Mouse (Mus musculus) hindbrain, embryonic 11.5 days (tissue): ENCODE measurements around the gene Prr9. TPM values are rescaled to one million over a fixed set of nuclear protein-coding genes. Genes with fewer than 3 reads are reported as not detected.
A peak's percentile ranks its signal among the peaks of the same experiment; 100 is the strongest.

Source experiments
- ATAC-seq: fragments of 200-750 bp; cut with Nextera tagmentation; 2 replicates; pipeline ENCODE4 v1.8.0; 2017; ENCODE audit warnings: mild to moderate bottlenecking, moderate TSS enrichment, moderate library complexity; ENCODE audit not compliant: low FRiP score
- DNase-seq: peaks from one replicate; pipeline ENCODE4 v3.0.0-alpha.2; 2015; ENCODE audit warnings: low spot score
- H3K27ac ChIP-seq: fragments of 300-500 bp; sonication (generic); 2 replicates; pipeline ENCODE4 v1.5.1; 2014; ENCODE audit warnings: mild to moderate bottlenecking, low read depth, low read length
- H3K27me3 ChIP-seq: fragments of 300-500 bp; sonication (generic); 2 replicates; pipeline ENCODE4 v1.6.1; 2014; ENCODE audit warnings: mild to moderate bottlenecking, low read length, moderate library complexity, mixed read lengths; ENCODE audit not compliant: control insufficient read depth, insufficient read depth
- H3K36me3 ChIP-seq: fragments of 300-500 bp; sonication (generic); 2 replicates; pipeline ENCODE4 v1.6.1; 2014; ENCODE audit warnings: mild to moderate bottlenecking, low read length, moderate library complexity, mixed read lengths; ENCODE audit not compliant: control insufficient read depth, insufficient read depth
- H3K4me1 ChIP-seq: fragments of 300-500 bp; sonication (generic); replicated peaks from 2 replicates; pipeline ENCODE4 v1.6.1; 2014; ENCODE audit warnings: low read length, mixed read lengths; ENCODE audit not compliant: control insufficient read depth, insufficient read depth
- H3K4me2 ChIP-seq: fragments of 300-500 bp; sonication (generic); replicated peaks from 2 replicates; pipeline ENCODE4 v1.6.1; 2014; ENCODE audit warnings: mild to moderate bottlenecking, low read depth, low read length
- H3K4me3 ChIP-seq: fragments of 300-500 bp; sonication (generic); 2 replicates; pipeline ENCODE4 v1.5.1; 2014; ENCODE audit warnings: low read depth, low read length
- H3K9ac ChIP-seq: fragments of 300-500 bp; sonication (generic); 2 replicates; pipeline ENCODE4 v1.6.1; 2014; ENCODE audit warnings: low read depth, low read length
- H3K9me3 ChIP-seq: fragments of 300-500 bp; sonication (generic); 2 replicates; pipeline ENCODE4 v1.6.1; 2016; ENCODE audit warnings: low read length; ENCODE audit not compliant: control insufficient read depth
- WGBS: fragments of 180-500 bp; shearing (Covaris S2); extraction: QIAGEN DNeasy Blood & Tissue Kit; methylation state at CpG from one replicate; pipeline ENCODE4 v1.1.7; 2014; 5-methylcytosine and 5-hydroxymethylcytosine counted together
- polyA plus RNA-seq: library from polyadenylated mRNA; unstranded; fragments of >200 nt; fragmentation: Nextera tagmentation; extraction: Ambion mirVana; gene quantifications from 2 replicates; pipeline ENCODE4 v1.2.1, GENCODE M21; 2014

Gene Prr9
- polyA plus RNA-seq, 1 experiment from 2014 or later, result not detected

DNA sequence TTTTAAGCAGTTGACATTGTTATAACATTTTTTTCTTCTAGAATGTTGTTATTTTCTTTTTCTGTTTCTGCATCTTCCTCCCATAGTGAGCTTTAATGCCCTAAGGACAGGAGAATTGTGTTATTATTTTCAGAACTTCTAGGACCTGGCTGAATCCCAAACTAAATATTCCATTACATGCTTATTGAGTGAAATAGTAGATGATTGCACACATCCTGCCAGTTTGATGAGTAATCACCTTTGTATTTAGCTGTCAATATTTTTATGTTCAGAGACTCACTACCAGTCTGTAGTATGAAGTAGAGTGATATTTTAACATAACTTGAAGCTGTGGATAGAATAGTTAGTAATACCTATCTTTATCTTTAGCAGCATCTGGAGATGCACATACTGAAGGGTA is 12.2 kb downstream of the Prr9 start:
- Histone ChIP-seq H3K27ac (no peak overlapping the region), H3K4me1 (no peaks in the 10 kb centered on the region), H3K4me2 (no peak overlapping the region), H3K9ac (no peak overlapping the region), H3K4me3 (no peak overlapping the region), H3K36me3 (no peaks in the 10 kb centered on the region), H3K9me3 (no peaks in the 10 kb centered on the region), H3K27me3 (no peaks in the 10 kb centered on the region)
- ATAC-seq (no peak), DNase-seq (no peak)

DNA sequence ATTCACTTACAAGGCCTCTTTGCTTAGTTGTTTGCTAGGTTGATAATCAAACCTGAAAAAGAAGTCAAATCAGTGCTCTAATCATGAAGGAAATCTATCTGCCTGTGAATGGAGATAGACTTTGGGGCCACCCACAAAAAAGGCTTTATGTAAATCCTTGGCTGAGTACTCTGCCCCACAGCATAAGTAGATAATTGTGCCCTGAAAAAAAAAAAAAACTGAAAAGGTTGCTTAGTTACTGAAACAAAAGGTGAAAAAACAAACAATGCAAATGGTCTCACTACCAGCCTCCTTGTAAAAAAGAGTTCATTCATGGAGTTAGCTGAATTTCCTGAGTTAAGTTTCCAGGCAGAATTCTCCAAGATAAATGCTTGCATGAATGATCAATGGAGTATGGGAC is 13.0 kb downstream of the Prr9 start:
- no peaks in the 10 kb centered on the region for H3K4me1 ChIP-seq
- H3K4me2 ChIP-seq, result no peak overlapping the region
- 0 out of 2 replicates have a peak, but pooled peaks have one; percentile 47 for ATAC-seq
- H3K4me3 ChIP-seq, result no peak overlapping the region
- H3K27ac ChIP-seq, result no peak overlapping the region
- H3K27me3 ChIP-seq, result no peaks in the 10 kb centered on the region
- H3K9ac ChIP-seq, result no peak overlapping the region
- no peak for DNase-seq
- no peaks in the 10 kb centered on the region for H3K36me3 ChIP-seq
- H3K9me3 ChIP-seq, result no peaks in the 10 kb centered on the region

DNA sequence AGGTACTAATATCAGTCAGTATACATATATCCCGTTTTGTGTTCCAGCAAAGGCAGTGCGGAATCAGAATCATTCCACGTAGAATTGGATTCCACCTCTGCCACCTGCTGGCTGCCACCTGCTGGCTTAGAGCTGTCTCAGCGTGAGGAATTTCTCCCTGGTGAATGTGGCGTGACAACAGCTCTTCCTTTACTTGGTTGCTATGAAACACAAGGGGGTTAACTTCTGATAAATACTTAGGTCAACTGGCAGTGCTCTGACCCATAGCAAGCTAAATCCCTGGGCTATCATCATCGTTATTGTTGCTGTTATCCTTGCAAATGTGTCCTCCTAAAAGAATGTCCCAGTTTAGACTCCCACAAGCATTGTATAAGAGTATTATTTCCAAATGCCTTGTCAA is 17.2 kb downstream of the Prr9 start:
- 7% methylated on average over 6 of the region's 6 CpGs for WGBS
- H3K9me3 ChIP-seq, result no peaks in the 10 kb centered on the region
- DNase-seq (peak; percentile 11), ATAC-seq (peak; percentile 22; the same call in 1 of the 2 replicates)
- no peak overlapping the region for H3K9ac ChIP-seq
- no peaks in the 10 kb centered on the region for H3K4me1 ChIP-seq
- H3K4me3 ChIP-seq, result no peak overlapping the region
- H3K27ac ChIP-seq, result no peak overlapping the region
- H3K4me2 ChIP-seq, result no peak overlapping the region
- no peaks in the 10 kb centered on the region for H3K27me3 ChIP-seq
- no peaks in the 10 kb centered on the region for H3K36me3 ChIP-seq

DNA sequence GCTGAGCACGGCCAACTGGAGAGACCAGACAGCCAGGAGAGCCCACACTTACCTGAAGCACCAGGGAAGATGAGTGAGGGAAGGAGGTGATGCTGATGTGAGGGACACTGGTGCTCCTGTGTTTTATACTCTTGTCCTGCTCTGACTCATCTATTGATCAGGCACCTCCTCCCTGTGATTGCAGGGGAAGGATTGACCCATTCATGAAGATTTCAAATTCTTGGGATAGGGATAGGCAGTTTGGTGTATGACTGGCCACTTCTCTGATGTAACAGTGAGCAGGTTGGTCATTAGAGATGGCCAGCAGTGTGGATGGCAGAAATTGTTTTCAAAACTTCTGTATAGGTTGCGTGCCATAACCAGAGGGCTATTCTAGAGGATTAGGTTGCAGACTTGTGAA is 40.7 kb downstream of the Prr9 start, which contains the start of gene Lor:
Gene Lor (minus strand): TSS at position 101 of the 400 bp plus-strand sequence.
- WGBS, result 89% methylated on average over 2 of the region's 2 CpGs
- no peak for ATAC-seq
- no peak within 1 kb of the TSS for H3K9ac ChIP-seq
- H3K36me3 ChIP-seq, result no peaks in the 10 kb centered on the region
- H3K4me1 ChIP-seq, result no peaks in the 10 kb centered on the region
- H3K9me3 ChIP-seq, result no peaks in the 10 kb centered on the region
- no peak for DNase-seq
- peaks cover 12% of the 10 kb centered on the region; the same call in 1 of the 2 replicates for H3K27me3 ChIP-seq
- no peak within 1 kb of the TSS for H3K27ac ChIP-seq
- peak within 1 kb of the TSS; percentile 67; the same call in 1 of the 2 replicates for H3K4me3 ChIP-seq
- peak within 1 kb of the TSS; percentile 95; the same call in 1 of the 2 replicates for H3K4me2 ChIP-seq

DNA sequence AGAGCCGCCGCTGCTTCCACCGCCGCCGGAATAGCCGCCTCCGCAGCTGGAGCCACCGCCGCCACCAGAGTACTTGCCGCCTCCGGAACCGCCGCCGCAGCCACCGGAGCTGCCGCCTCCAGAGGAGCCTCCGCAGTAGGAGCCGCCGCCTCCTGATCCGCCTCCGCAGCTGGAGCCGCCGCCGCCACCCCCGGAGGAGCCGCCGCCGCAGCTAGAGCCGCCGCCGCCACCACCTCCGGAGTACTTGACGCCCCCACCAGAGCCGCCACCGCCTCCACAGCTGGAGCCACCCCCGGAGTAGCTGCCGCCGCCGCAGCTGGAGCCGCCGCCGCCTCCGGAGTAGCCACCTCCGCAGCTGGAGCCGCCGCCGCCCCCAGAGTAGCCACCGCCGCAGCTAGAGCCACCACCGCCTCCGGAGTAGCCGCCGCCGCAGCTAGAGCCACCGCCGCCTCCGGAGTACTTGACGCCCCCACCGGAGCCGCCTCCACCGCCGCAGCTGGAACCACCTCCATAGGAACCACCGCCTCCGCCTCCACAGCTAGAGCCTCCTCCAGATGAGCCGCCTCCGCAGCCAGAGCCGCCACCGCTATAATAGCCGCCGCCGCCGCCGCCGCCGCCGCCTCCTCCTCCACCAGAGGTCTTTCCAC is 42.3 kb downstream of the Prr9 start:
- peak overlapping the region; percentile 71 for H3K9ac ChIP-seq
- peak overlapping the region; percentile 67 for H3K4me3 ChIP-seq
- H3K9me3 ChIP-seq, result no peaks in the 10 kb centered on the region
- peak overlapping the region; percentile 95 for H3K4me2 ChIP-seq
- WGBS, result under 1% methylated on average over 63 of the region's 76 CpGs
- peak overlapping the region; percentile 81 for H3K27ac ChIP-seq
- no peaks in the 10 kb centered on the region for H3K36me3 ChIP-seq
- no peaks in the 10 kb centered on the region for H3K4me1 ChIP-seq
- peak; percentile 80 for ATAC-seq
- DNase-seq, result peak; percentile 73
- H3K27me3 ChIP-seq, result peaks cover 12% of the 10 kb centered on the region; the same call in 1 of the 2 replicates

DNA sequence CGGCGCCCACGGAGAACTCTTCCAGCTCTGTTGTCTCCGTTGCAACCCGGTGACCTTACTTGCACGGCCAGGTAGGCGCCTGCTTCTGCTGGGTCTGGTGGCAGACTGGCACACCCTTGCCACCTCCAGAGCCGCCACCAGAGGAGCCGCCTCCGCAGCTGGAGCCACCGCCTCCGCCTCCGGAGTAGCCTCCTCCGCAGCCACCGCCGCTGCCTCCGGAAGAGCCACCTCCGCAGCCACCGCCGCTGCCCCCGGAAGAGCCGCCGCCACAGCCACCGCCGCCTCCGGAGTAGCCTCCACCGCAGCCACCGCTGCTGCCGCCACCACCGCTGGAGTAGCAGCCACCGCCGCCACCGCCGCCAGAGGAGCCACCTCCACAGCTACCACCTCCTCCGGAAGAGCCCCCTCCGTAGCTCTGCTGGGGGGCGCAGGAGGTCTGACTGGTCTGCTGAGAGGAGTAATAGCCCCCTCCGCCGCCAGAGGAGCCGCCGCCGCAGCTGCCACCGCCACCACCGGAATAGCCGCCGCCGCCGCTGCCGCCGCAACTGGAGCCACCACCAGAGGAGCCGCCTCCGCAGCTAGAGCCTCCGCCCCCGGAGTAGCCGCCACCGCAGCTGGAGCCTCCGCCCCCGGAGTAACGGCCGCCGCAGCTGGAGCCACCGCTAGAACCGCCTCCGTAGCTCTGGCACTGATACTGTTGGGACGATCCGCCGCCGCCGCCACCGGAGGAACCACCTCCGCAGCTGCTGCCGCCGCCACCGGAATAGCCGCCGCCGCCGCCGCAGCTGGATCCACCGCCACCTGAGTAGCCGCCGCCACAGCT is 43.1 kb downstream of the Prr9 start:
- DNase-seq, result peak; percentile 81
- Histone ChIP-seq H3K4me2 (peak overlapping the region; percentile 95), H3K4me3 (peak overlapping the region; percentile 67), H3K27me3 (peaks cover 12% of the 10 kb centered on the region; the same call in 1 of the 2 replicates), H3K27ac (peak overlapping the region; percentile 81), H3K36me3 (no peaks in the 10 kb centered on the region), H3K9me3 (no peaks in the 10 kb centered on the region), H3K4me1 (no peaks in the 10 kb centered on the region), H3K9ac (peak overlapping the region; percentile 71)
- under 1% methylated on average over 62 of the region's 82 CpGs for WGBS
- peak; percentile 84 for ATAC-seq

Other genes with a start within 250 kb of the Prr9 start
- gene Pglyrp3, start 109.4 kb downstream of the Prr9 start, polyA plus RNA-seq, result not detected in 2 replicates
- 1.4 and 1.6 TPM in 2 replicates for gene Lor, start 40.8 kb downstream of the Prr9 start, polyA plus RNA-seq
- not detected in 2 replicates for gene Lelp1, start 18.8 kb upstream of the Prr9 start, polyA plus RNA-seq
- not detected in 2 replicates for gene Sprr2a1, start 91.9 kb upstream of the Prr9 start, polyA plus RNA-seq
- 0.40 and 0.50 TPM in 2 replicates for gene Sprr2a2, start 92.0 kb upstream of the Prr9 start, polyA plus RNA-seq
- not detected in 2 replicates for gene Sprr2a3, start 161.5 kb upstream of the Prr9 start, polyA plus RNA-seq
- 0.45 TPM in 1 of 2 replicates, not detected in the other for gene Sprr2b, start 192.7 kb upstream of the Prr9 start, polyA plus RNA-seq
- not detected in 2 replicates for gene Sprr2d, start 215.2 kb upstream of the Prr9 start, polyA plus RNA-seq
- not detected in 2 replicates for gene Sprr2e, start 228.2 kb upstream of the Prr9 start, polyA plus RNA-seq
- gene Sprr2f, start 241.2 kb upstream of the Prr9 start, polyA plus RNA-seq, result not detected in 2 replicates